In genomic region chr10:97436662-97437061, GRCm38 (mm10) we compare ENCODE assay signal across 9 mouse cellular contexts. TPM values are rescaled to one million over a fixed set of nuclear protein-coding genes. Genes with fewer than 3 reads are reported as not detected.
DNase-seq lines count a peak whose midpoint lies in the region; ATAC-seq and TF ChIP-seq lines count a peak whose summit lies in the region.
"Had no signal": no experiment of that assay in that cellular context is flagged by ENCODE, and none has a peak within 500 bp of the region (broad histone marks: within the 10 kb centered on the region; RNA-seq: fewer than 3 reads in every experiment).

No protein-coding gene starts in this region.

- peak; percentile 54; the same call in 1 of the 2 replicates for ATAC-seq in lung, embryonic 14.5 days (ENCODE audit: insufficient read depth)

- no peak overlapping the region for H3K4me2 ChIP-seq in lung, embryonic 14.5 days
- H3K4me2 ChIP-seq: limb, embryonic 13.5 days had no signal

- no peaks in the 10 kb centered on the region for H3K27me3 ChIP-seq in lung, embryonic 14.5 days (ENCODE audit: insufficient read depth, low read length)
- H3K27me3 ChIP-seq: limb, embryonic 13.5 days had no signal

- H3K36me3 ChIP-seq in lung, embryonic 14.5 days (ENCODE audit: insufficient read depth) = no peaks in the 10 kb centered on the region
- H3K36me3 ChIP-seq: limb, embryonic 13.5 days had no signal

- no peak overlapping the region for H3K4me3 ChIP-seq in lung, embryonic 14.5 days (ENCODE audit: low read depth, low read length)
- H3K4me3 ChIP-seq: limb, embryonic 13.5 days had no signal

- 58% methylated on average over 5 of the region's 5 CpGs for WGBS in lung, embryonic 14.5 days

- peak; percentile 23 to 59 for DNase-seq in cerebellum, postnatal 25 days
- DNase-seq in cerebellum, adult 9-11 months = no peak
- peak; percentile 70 for DNase-seq in NIH3T3 (ENCODE audit: low read depth)
- peak; percentile 24 for DNase-seq in gastrocnemius, postnatal 36 days
- peak; percentile 23 for DNase-seq in lung, embryonic 14.5 days
- DNase-seq in thymus, postnatal 25 days = no peak
- no peak for DNase-seq in yolk sac, embryonic 10.5 days (ENCODE audit: low spot score)
- DNase-seq in ovary, postnatal 14 days (ENCODE audit: low spot score) = no peak

- no peaks in the 10 kb centered on the region for H3K4me1 ChIP-seq in lung, embryonic 14.5 days (ENCODE audit: insufficient read depth)
- H3K4me1 ChIP-seq: limb, embryonic 13.5 days had no signal

- intact Hi-C loops in gastrocnemius, postnatal 36 days (cut with DNase I) = no loop called here

- H3K9ac ChIP-seq in lung, embryonic 14.5 days = no peak overlapping the region
- H3K9ac ChIP-seq: limb, embryonic 13.5 days had no signal

- TF ChIP-seq CTCF in lung, embryonic 14.5 days (IDR thresholded peaks at IDR 0.05; ENCODE audit: low read depth) = no peak

- no peaks in the 10 kb centered on the region for H3K9me3 ChIP-seq in lung, embryonic 14.5 days (ENCODE audit: low read depth, low read length)
- H3K9me3 ChIP-seq: limb, embryonic 13.5 days had no signal

- no peak overlapping the region for H3K27ac ChIP-seq in lung, embryonic 14.5 days (ENCODE audit: low read depth)
- H3K27ac ChIP-seq: limb, embryonic 13.5 days had no signal

RNA-seq across cellular contexts. Expression of gene Dcn, which starts 42.7 kb away (rescaled TPM):
- total RNA-seq in gastrocnemius, postnatal 36 days (2021) = 100 to 1,000 TPM; 271 to 286 TPM
- 117 and 150 TPM in 2 replicates for polyA plus RNA-seq in lung, embryonic 14.5 days (2014; fragmentation: Nextera tagmentation; extraction: Ambion mirVana)

Comparison
In these comparisons a context has a peak if more than half of its experiments do, and no peak if none do; other contexts are left out.
1. DNase-seq: peak in cerebellum, postnatal 25 days (2 of 2), NIH3T3 (single experiment), gastrocnemius, postnatal 36 days (2 of 2) and lung, embryonic 14.5 days (single experiment); none in cerebellum, adult 9-11 months (single experiment), thymus, postnatal 25 days (single experiment), yolk sac, embryonic 10.5 days (single experiment) and ovary, postnatal 14 days (single experiment).